8 mouse cellular contexts compared by ENCODE assay signal in the genomic region with DNA sequence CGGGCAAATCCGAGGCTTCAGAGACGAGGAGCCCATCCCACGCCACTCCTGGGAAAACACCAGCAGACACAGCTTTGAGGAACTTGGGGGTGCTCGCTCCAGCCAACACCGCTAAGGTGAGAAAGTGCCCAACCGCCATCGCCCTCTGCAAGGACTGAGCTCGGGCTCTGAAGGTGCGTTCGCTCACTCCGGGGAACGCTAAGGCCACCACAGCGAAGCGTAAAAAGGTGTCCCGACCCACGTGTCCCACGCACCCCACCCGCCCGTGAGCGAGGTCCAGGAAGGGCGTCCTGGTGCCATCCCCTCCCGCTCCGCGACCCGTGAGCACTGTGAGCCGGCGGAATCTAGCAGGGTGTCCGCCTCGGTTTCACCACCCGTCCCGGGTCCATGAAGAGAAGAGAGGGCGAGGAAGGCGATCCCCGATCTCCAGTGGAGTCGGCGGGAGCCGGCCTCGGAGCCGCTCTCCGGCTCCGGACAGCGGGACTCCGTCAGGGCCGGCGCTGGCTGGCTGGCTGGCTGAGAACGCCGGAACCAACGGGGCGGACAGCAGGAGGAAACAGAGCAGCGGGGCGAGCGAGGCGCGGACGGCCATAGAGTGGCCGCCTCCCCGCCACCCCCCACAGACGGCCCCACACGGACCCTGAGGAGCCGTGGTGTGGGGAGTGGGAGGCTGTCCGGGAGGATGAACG. TPM values are rescaled to one million over a fixed set of nuclear protein-coding genes. Genes with fewer than 3 reads are reported as not detected.
DNase-seq lines count a peak whose midpoint lies in the region; ATAC-seq and TF ChIP-seq lines count a peak whose summit lies in the region.

No protein-coding gene starts in this region.

- no peak for TF ChIP-seq CTCF in brain, embryonic 14.5 days (IDR thresholded peaks at IDR 0.05; ENCODE audit: borderline replicate concordance, extremely low read depth, insufficient read depth, insufficient read length)

- DNase-seq in retina, embryonic 14.5 days (ENCODE audit: low spot score), result peak; percentile 15
- no peak for DNase-seq in retina, postnatal 1 day
- DNase-seq in brain, embryonic 14.5 days (ENCODE audit: low read depth), result peak; percentile 18
- peak; percentile 38 for DNase-seq in kidney, adult 9 months
- DNase-seq in lung, postnatal 36 days, result peak; percentile 25
- peak; percentile 58 for DNase-seq in spleen, adult 12 weeks (ENCODE audit: low spot score)
- no peak for DNase-seq in cerebellum, postnatal 10 days

- no peak for TF ChIP-seq POLR2A in brain, embryonic 14.5 days (IDR thresholded peaks at IDR 0.05; ENCODE audit: borderline replicate concordance, extremely low read depth, insufficient read depth, insufficient read length, poor library complexity, severe bottlenecking)

- ATAC-seq in granulocyte monocyte progenitor cell, adult 5-6 weeks (replicated peaks; ENCODE audit: poor library complexity, severe bottlenecking), result peak; percentile 29

RNA-seq across cellular contexts. Expression of a gene that starts 0.9 kb away (rescaled TPM):
- 42.1 and 53.2 TPM in 2 replicates for polyA plus RNA-seq in brain, embryonic 14.5 days (2012; rRNA removed)
- 130 and 135 TPM in 2 replicates for total RNA-seq in granulocyte monocyte progenitor cell, adult 5-6 weeks (2014; fragmentation: Nextera tagmentation)
- 167 and 174 TPM in 2 replicates for total RNA-seq in granulocyte monocyte progenitor cell, adult 5-6 weeks (2017)

RNA-seq across cellular contexts. Expression of a gene that starts 14.9 kb away (rescaled TPM):
- 69.9 and 70.8 TPM in 2 replicates for polyA plus RNA-seq in brain, embryonic 14.5 days (2012; rRNA removed)
- total RNA-seq in granulocyte monocyte progenitor cell, adult 5-6 weeks (2014; fragmentation: Nextera tagmentation), result 210 and 216 TPM in 2 replicates
- 112 and 163 TPM in 2 replicates for total RNA-seq in granulocyte monocyte progenitor cell, adult 5-6 weeks (2017)

RNA-seq across cellular contexts. Expression of a gene that starts 53.3 kb away (rescaled TPM):
- 22.7 and 24.4 TPM in 2 replicates for polyA plus RNA-seq in brain, embryonic 14.5 days (2012; rRNA removed)
- total RNA-seq in granulocyte monocyte progenitor cell, adult 5-6 weeks (2014; fragmentation: Nextera tagmentation), result 51.9 and 68.3 TPM in 2 replicates
- total RNA-seq in granulocyte monocyte progenitor cell, adult 5-6 weeks (2017), result 40.5 and 61.8 TPM in 2 replicates

RNA-seq across cellular contexts. Expression of a gene that starts 58.1 kb away (rescaled TPM):
- 9.4 and 13.8 TPM in 2 replicates for polyA plus RNA-seq in brain, embryonic 14.5 days (2012; rRNA removed)
- 9.1 and 12.3 TPM in 2 replicates for total RNA-seq in granulocyte monocyte progenitor cell, adult 5-6 weeks (2014; fragmentation: Nextera tagmentation)
- total RNA-seq in granulocyte monocyte progenitor cell, adult 5-6 weeks (2017), result 11.8 and 11.9 TPM in 2 replicates

Comparison
In these comparisons a context has a peak if more than half of its experiments do, and no peak if none do; other contexts are left out.
1. DNase-seq: peak in retina, embryonic 14.5 days (single experiment), brain, embryonic 14.5 days (single experiment), kidney, adult 9 months (single experiment), lung, postnatal 36 days (single experiment) and spleen, adult 12 weeks (single experiment); none in retina, postnatal 1 day (single experiment) and cerebellum, postnatal 10 days (0 of 2).